Mouse (Mus musculus): ENCODE results near the gene Tcaf3.

Tcaf3 gene

DNA sequence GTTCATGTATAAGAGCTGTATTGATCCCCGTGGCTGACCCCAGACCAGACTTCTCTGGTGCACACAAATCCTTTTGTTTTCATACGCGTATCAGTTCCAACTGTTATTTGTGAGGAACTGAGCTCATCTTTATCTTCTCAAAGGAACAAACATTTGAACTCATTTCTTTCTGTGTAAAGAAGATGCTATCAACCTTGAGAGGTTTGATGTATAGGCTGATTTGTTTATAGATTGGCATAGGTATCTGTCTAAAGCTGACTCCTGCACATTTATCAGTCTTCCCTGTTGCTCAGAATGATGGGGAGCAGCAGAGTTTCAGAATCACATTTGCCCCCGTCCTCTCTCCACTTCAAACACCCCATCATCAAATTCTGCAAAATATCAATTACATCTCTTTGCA is at the start of gene Tcaf3:
Gene Tcaf3, minus strand, starts transcription at position 101 of the 400 bp plus-strand sequence.
- Histone ChIP-seq H3K36me3 (ENCODE audit: control insufficient read depth, insufficient read depth, low read length, poor library complexity, severe bottlenecking) (no peaks in the 10 kb centered on the region), H3K27me3 (ENCODE audit: control insufficient read depth, insufficient read depth, low read length, poor library complexity, severe bottlenecking) (no peaks in the 10 kb centered on the region)

DNA sequence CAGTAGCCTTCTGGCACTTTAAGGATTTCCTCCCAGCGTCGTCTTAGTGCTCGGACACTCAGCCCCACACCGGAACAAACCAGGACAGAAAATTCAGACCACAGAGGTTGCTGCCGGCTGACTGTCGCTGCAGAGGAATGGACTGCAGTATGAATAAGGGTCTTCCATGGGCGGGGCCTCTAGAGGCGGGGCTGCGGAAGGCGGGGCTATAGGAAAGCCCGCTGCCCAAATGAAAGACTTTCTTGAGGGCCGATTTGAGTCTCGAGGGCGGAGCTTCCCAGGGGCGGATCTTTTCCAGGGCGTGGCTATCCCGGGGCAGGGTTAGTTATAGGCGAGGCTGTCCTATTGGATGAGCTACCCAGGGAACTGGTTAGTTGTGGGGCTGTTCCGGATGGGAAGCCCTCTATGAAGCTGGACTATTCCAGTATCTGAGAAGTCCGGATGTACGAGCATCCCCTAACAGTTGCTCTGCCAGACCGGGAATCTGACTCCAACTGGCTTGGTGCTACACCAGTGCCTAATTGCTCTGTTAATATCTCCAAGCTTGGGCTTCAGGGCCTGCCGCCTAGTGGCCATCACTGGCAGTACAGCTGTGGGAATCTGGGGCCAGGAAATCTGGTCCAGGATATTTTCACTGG is 47.5 kb upstream of the Tcaf3 start, which contains the start of gene Tcaf2:
Gene Tcaf2, minus strand, starts transcription at position 343 of the 638 bp plus-strand sequence.
- no peaks in the 10 kb centered on the region for H3K36me3 ChIP-seq (ENCODE audit: control insufficient read depth, insufficient read depth, low read length, poor library complexity, severe bottlenecking)
- DNase-seq (ENCODE audit: low read depth, low spot score), result no peak
- H3K27me3 ChIP-seq (ENCODE audit: control insufficient read depth, insufficient read depth, low read length, poor library complexity, severe bottlenecking), result no peaks in the 10 kb centered on the region

More for the DNA sequence above, at the start of gene Tcaf3:
- DNase-seq (ENCODE audit: low read depth, low spot score), result no peak

DNA sequence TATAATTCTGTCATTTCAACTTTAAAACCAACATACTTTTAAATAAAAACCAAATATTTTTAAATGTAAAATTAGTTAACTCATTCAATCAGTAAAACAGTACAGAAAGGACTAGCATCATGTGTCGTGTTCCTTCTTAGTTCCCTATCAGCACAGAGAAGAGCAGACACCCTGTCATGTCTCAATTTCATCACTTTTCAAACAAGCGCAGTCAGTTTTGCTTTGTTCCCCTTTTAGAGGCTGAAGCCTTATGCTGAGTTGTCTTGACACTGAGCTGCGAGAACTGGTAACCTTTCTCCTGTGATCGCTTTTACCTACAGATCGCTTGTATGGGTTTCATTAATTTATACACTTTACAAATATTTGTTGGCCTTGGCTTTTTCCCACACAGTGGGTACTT is 36.9 kb upstream of the Tcaf3 start:
- no peak for DNase-seq (ENCODE audit: low read depth, low spot score)
- H3K27me3 ChIP-seq (ENCODE audit: control insufficient read depth, insufficient read depth, low read length, poor library complexity, severe bottlenecking), result no peaks in the 10 kb centered on the region

DNA sequence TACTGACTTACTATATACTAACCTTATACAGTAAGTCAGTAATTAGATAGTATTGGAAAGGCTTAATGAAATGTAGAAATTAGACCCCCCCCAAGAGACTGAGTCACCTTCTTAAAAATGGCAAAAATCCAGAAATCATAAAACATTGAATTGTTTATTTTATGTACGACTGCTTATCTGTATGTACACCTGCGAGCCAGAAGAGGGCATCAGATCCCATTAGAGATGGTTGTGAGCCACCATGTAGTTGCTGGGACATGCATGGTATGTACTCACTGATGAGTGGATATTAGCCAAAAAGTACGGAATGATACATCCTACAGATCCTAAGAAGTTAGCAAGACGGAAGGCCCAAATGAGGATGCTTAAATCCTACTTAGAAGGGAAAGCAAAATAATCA is 33.9 kb upstream of the Tcaf3 start:
- no peaks in the 10 kb centered on the region for H3K27me3 ChIP-seq (ENCODE audit: control insufficient read depth, insufficient read depth, low read length, poor library complexity, severe bottlenecking)

More for the DNA sequence above, 36.9 kb upstream of the Tcaf3 start:
- no peaks in the 10 kb centered on the region for H3K36me3 ChIP-seq (ENCODE audit: control insufficient read depth, insufficient read depth, low read length, poor library complexity, severe bottlenecking)

DNA sequence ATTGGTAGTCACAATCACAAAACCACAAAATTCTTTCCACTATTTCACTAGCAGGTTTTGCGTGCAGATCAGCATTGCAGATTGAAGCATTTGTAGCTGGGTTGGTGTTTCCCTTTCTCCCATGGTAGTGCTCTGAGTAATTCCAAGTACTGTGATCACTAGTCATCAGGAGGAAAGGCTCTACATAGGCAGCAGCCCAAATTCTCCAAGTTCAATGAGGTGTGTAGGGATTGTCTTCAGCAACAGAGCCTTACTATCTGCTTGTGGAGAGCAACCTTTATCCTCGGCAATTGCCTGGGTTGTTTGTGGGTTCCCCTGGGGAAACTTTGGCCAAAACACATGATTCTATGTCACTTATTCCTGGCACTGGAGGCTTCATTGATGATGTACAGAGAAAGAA is 19.4 kb upstream of the Tcaf3 start:
- no peaks in the 10 kb centered on the region for H3K36me3 ChIP-seq (ENCODE audit: control insufficient read depth, insufficient read depth, low read length, poor library complexity, severe bottlenecking)
- no peaks in the 10 kb centered on the region for H3K27me3 ChIP-seq (ENCODE audit: control insufficient read depth, insufficient read depth, low read length, poor library complexity, severe bottlenecking)
- DNase-seq (ENCODE audit: low read depth, low spot score), result no peak

More for the DNA sequence above, 33.9 kb upstream of the Tcaf3 start:
- no peaks in the 10 kb centered on the region for H3K36me3 ChIP-seq (ENCODE audit: control insufficient read depth, insufficient read depth, low read length, poor library complexity, severe bottlenecking)
- DNase-seq (ENCODE audit: low read depth, low spot score), result no peak

DNA sequence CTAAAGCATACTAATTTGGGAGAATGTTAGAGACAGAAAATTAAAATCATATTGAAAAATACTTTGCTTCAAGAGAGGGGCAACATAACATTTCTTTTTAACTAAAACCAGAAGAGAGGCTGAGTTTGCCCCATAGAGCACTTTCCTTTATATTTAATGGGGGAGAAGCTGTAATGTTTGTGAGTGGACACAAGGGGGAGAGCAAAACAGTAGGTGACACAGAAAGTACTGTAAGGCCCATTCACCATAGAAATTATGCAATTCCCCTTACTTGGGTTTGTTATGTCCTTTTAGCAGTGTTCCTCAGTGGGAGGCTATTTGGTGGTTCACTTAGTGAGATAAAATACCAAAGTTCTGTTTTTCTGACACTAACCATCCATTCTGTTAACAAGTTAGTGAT is 14.7 kb upstream of the Tcaf3 start:
- H3K36me3 ChIP-seq (ENCODE audit: control insufficient read depth, insufficient read depth, low read length, poor library complexity, severe bottlenecking), result no peaks in the 10 kb centered on the region
- no peak for DNase-seq (ENCODE audit: low read depth, low spot score)

DNA sequence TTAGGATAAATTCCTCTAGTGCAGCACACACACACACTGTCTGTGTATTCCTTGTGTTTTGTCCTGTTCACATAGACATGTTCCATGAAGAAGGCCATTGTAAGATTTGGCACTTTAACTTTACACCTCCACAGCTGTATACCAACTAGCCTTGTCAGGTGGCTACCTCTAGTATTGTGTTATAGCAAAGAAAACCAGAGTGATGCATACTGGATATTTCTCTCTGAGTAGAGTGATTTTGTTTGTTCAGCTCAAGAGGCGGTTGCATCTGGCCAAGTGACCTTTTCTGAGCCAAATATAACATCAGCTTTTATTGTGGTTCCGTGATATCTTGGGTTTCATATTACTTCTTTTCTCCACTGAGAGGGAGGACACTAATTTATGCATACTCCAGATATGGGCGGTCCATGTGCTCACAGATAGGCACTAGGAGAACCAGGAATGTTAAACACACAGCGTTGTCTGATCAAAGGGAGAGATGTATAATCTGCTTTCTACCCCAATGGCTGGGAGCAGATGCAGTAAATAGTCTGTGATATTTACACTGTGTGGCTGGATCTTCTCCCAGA is 13.5 kb upstream of the Tcaf3 start:
- DNase-seq (ENCODE audit: low read depth, low spot score), result no peak
- Histone ChIP-seq H3K27me3 (ENCODE audit: control insufficient read depth, insufficient read depth, low read length, poor library complexity, severe bottlenecking) (no peaks in the 10 kb centered on the region), H3K36me3 (ENCODE audit: control insufficient read depth, insufficient read depth, low read length, poor library complexity, severe bottlenecking) (no peaks in the 10 kb centered on the region)

More for the DNA sequence above, 14.7 kb upstream of the Tcaf3 start:
- no peaks in the 10 kb centered on the region for H3K27me3 ChIP-seq (ENCODE audit: control insufficient read depth, insufficient read depth, low read length, poor library complexity, severe bottlenecking)

DNA sequence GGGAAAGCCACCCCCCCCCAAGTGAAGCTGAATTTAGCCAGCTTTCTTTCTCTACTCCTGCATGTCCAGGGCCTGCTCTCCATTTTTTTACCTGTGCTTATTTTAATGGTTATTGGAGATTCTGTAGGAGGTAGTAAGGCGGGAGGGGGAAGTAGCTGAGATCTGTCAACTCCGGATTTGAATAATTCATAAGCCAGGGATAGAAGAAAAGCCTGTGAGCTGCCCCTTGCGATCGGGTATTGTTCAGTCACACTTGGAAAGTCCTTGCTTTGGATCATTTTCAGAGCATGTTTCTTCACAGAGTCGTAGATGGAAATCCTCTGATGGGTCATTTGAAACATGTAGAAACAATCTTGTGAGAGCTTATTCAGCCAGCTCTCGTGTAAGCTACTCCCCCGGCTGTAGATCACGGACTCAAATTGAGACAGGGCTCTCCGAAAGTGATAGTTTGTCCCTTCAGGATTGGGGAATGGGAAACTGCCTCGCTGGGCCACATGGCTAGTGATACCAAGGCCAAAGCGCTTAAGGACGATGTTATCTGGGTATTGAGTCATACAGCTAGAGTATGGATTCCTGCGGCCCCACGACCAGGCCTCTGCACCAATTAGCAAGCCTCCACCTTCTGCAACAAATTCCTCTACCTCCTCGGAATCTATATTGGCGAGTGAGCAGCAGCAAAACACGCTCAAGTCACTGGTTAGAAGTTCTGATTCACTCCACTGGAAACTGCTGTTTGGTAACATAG is 4.2 kb downstream of the Tcaf3 start:
- no peaks in the 10 kb centered on the region for H3K27me3 ChIP-seq (ENCODE audit: control insufficient read depth, insufficient read depth, low read length, poor library complexity, severe bottlenecking)
- H3K36me3 ChIP-seq (ENCODE audit: control insufficient read depth, insufficient read depth, low read length, poor library complexity, severe bottlenecking), result no peaks in the 10 kb centered on the region
- no peak for DNase-seq (ENCODE audit: low read depth, low spot score)

DNA sequence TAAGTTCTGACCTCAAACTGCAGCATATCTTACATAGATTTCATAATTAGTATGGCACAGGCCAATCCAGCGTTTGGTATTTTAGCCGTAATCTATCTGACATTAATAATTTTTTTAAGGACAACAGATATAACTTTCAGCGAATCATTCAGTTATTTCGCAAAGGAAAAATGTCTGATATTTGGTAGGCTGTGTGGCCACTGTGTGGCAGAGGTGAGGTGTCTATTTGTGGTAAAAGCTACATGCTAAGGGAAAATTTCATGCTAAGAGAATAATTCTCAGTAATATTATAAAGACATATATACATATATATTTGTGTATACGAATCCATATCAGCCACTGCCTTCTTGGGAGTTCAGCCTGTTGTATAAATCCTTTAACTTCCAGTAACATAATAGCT is 10.9 kb downstream of the Tcaf3 start:
- Histone ChIP-seq H3K36me3 (ENCODE audit: control insufficient read depth, insufficient read depth, low read length, poor library complexity, severe bottlenecking) (no peaks in the 10 kb centered on the region), H3K27me3 (ENCODE audit: control insufficient read depth, insufficient read depth, low read length, poor library complexity, severe bottlenecking) (no peaks in the 10 kb centered on the region)
- no peak for DNase-seq (ENCODE audit: low read depth, low spot score)

DNA sequence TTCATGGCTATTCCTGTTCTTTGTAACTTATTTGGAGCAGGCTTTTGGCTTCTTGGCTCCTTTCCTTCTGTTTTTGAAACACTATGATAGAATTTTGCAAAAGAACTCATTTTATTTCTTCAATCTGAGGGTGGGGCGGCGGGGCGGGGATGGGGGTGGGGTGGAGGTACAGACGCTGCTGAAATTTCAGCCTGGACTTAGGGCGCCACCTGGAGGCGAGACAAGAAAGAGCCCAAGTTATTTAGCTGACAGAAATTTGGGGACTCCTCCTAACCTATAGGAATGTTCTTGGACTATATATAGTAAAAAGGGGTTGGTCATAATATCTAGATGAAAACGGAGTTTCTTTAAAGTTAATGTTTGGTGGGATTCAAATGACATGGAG is 14.0 kb downstream of the Tcaf3 start:
- peak; percentile 62 for DNase-seq (ENCODE audit: low read depth, low spot score)
- Histone ChIP-seq H3K36me3 (ENCODE audit: control insufficient read depth, insufficient read depth, low read length, poor library complexity, severe bottlenecking) (no peaks in the 10 kb centered on the region), H3K27me3 (ENCODE audit: control insufficient read depth, insufficient read depth, low read length, poor library complexity, severe bottlenecking) (no peaks in the 10 kb centered on the region)

DNA sequence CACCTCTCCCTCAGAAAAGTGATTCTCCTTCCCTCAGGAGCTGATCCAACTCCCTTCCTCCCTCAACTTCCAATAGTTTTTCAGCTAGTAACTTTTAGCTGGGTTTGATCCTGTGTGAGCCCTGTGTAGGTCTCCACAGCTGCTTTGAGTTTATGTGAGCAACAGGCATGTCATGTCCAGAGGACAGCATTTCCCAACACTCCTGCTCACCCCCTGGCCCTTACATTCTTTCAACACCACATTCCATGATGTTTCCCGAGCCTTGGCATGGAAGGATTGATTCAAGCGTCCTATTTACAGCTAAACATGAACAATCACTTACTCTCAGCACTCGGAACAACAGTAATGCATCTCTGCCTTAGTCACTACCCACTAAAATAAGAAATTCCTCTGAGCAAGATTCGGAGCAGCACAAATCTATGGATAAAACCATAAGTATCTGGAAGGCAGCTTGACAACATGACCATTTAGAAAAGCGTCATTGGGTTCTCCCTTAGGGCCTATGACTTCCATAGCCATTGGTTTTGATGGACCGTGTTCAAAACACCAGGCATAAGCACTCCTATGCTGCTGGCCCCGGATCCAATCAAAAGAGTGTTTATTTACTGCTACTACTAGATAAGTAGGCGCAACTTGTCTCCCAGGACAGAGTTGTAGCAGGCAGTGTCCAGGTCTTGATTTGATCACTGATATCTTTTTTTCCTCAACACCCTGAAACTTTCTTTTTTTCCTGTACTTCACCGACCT is 14.6 kb downstream of the Tcaf3 start:
- no peaks in the 10 kb centered on the region for H3K27me3 ChIP-seq (ENCODE audit: control insufficient read depth, insufficient read depth, low read length, poor library complexity, severe bottlenecking)
- DNase-seq (ENCODE audit: low read depth, low spot score), result no peak
- H3K36me3 ChIP-seq (ENCODE audit: control insufficient read depth, insufficient read depth, low read length, poor library complexity, severe bottlenecking), result no peaks in the 10 kb centered on the region

DNA sequence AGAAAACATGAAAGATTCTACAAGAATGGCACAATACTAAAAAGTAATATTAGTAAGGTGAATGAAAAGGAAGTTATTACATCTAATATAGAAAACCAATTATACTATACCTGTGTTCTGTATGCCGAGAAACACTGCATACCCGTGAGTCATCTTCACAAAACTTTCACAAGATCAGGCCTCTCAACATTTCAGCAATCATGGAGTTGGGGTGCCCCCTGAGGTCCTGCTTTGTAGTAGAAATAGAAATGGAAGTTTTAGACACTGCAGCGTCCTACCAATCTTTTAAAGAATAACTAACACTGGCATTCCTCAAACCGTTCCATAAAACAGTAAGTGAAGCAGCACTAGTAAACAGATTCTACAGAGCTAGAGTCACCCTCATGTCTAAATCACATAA is 18.8 kb downstream of the Tcaf3 start:
- no peaks in the 10 kb centered on the region for H3K27me3 ChIP-seq (ENCODE audit: control insufficient read depth, insufficient read depth, low read length, poor library complexity, severe bottlenecking)
- no peak for DNase-seq (ENCODE audit: low read depth, low spot score)
- H3K36me3 ChIP-seq (ENCODE audit: control insufficient read depth, insufficient read depth, low read length, poor library complexity, severe bottlenecking), result no peaks in the 10 kb centered on the region

DNA sequence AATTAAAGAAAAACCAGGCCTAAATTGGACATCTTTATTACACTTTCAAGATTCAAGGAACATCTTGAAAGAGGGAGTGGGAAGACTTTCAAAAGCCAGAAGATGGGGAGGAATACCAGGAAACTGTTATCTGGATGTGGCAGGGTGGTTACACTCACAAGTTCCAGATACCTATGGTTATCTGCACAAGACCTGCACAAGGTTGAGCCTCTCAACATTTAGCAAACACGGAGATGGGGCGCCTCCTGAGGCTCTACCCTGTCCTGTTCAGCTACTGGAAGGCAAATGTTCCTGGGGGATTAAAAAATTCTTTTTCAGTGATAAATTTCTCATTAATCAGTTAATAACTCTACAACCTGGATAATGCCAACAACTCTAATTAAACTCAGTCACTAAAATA is 20.1 kb downstream of the Tcaf3 start:
- no peaks in the 10 kb centered on the region for H3K27me3 ChIP-seq (ENCODE audit: control insufficient read depth, insufficient read depth, low read length, poor library complexity, severe bottlenecking)
- DNase-seq (ENCODE audit: low read depth, low spot score), result no peak
- no peaks in the 10 kb centered on the region for H3K36me3 ChIP-seq (ENCODE audit: control insufficient read depth, insufficient read depth, low read length, poor library complexity, severe bottlenecking)

DNA sequence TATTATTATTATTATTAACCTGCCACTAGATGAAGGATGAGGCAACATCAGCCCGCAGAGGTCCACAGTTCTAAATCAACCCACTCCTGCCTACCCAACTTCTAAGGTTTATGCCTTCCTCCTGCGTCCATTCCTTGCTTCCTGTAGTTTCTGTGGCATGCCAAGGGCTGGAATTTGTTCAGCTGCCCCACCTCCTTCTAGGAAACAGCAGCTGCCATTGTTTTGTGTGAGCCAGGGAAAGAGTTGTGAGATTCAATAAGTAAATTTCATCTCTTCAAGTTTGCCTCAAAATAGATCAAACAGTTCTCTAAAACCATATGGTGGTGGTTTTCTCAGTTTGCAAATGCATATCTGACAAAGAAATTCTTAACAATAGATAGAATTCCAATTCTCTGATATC is 29.3 kb downstream of the Tcaf3 start:
- Histone ChIP-seq H3K27me3 (ENCODE audit: control insufficient read depth, insufficient read depth, low read length, poor library complexity, severe bottlenecking) (no peaks in the 10 kb centered on the region), H3K36me3 (ENCODE audit: control insufficient read depth, insufficient read depth, low read length, poor library complexity, severe bottlenecking) (no peaks in the 10 kb centered on the region)
- DNase-seq (ENCODE audit: low read depth, low spot score), result no peak

Measured in splenic B cell, adult 2 months (primary cell).